Mouse (Mus musculus) ES-E14 (cell line): ENCODE measurements at regions not wholly inside any gene's neighbourhood (a gene's known extent, or its start where the extent isn't known, plus 50 kb on each side); places are given as distances from the start of the nearest gene placed in this dataset.

ENCODE experiments used
- DNase-seq: peaks from one replicate; pipeline ENCODE4 v3.0.0-alpha.2; 2013; ENCODE audit warnings: low read depth, low spot score
- H3K27ac ChIP-seq: 2 replicates; pipeline ENCODE4 v1.5.1; 2012; ENCODE audit warnings: low read depth, mild to moderate bottlenecking, low read length, moderate library complexity, mixed read lengths; ENCODE audit not compliant: poor library complexity, insufficient read depth, severe bottlenecking
- H3K36me3 ChIP-seq: 2 replicates; pipeline ENCODE4 v1.6.1; 2012; ENCODE audit warnings: mild to moderate bottlenecking, low read length, moderate library complexity, mixed read lengths; ENCODE audit not compliant: control insufficient read depth, poor library complexity, insufficient read depth, severe bottlenecking
- H3K4me1 ChIP-seq, 2 experiments: fragments of 150-350 bp in 1 of 2; sonication (generic) in 1 of 2; 2 replicates each; pipeline ENCODE4 v1.6.1; 2012; ENCODE audit warnings: low read length in 2 of 2, mild to moderate bottlenecking in 1 of 2, mixed read lengths in 1 of 2; ENCODE audit not compliant: control insufficient read depth in 2 of 2, insufficient read depth in 2 of 2, poor library complexity in 1 of 2
- H3K4me3 ChIP-seq, 2 experiments: fragments of 150-350 bp in 1 of 2; sonication (generic) in 1 of 2; 2 replicates each; pipeline ENCODE4 v1.5.1; 2012; ENCODE audit warnings: low read length in 2 of 2, low read depth in 1 of 2, mild to moderate bottlenecking in 1 of 2, mixed read lengths in 1 of 2; ENCODE audit not compliant: insufficient read depth in 1 of 2, poor library complexity in 1 of 2, severe bottlenecking in 1 of 2
- H3K9ac ChIP-seq: 2 replicates; pipeline ENCODE4 v1.6.1; 2012; ENCODE audit warnings: low read depth, mild to moderate bottlenecking, low read length, mixed read lengths; ENCODE audit not compliant: poor library complexity, insufficient read depth, severe bottlenecking
- H3K9me3 ChIP-seq: fragments of 150-350 bp; sonication (generic); 2 replicates; pipeline ENCODE4 v1.6.1; 2012; ENCODE audit warnings: low read depth, mild to moderate bottlenecking, low read length; ENCODE audit not compliant: control insufficient read depth, insufficient read depth
- CHD2 ChIP-seq: IDR thresholded peaks from 2 replicates; pipeline ENCODE4 v1.6.1; 2014; ENCODE audit warnings: mild to moderate bottlenecking, low read depth, low read length, inconsistent platforms
- HCFC1 ChIP-seq: IDR thresholded peaks from 2 replicates; pipeline ENCODE4 v1.6.1; 2012; ENCODE audit warnings: low read length, inconsistent platforms, borderline replicate concordance; ENCODE audit not compliant: insufficient read depth
- MAFK ChIP-seq: IDR thresholded peaks from 2 replicates; pipeline ENCODE4 v1.6.1; 2014; ENCODE audit warnings: mild to moderate bottlenecking, low read depth, low read length, inconsistent platforms; ENCODE audit not compliant: insufficient read depth
- ZC3H11A ChIP-seq: IDR thresholded peaks from 2 replicates; pipeline ENCODE4 v1.6.1; 2012; ENCODE audit warnings: low read depth, mild to moderate bottlenecking, inconsistent platforms, low read length, borderline replicate concordance
- ZNF384 ChIP-seq: IDR thresholded peaks from 2 replicates; pipeline ENCODE4 v1.6.1; 2012; ENCODE audit warnings: low read depth, low read length, inconsistent platforms
- in situ Hi-C, 2 experiments: fragments of 600-800 bp; cut with MboI; formaldehyde crosslinking; loops; one replicate each; pipeline ENCODE4 v1.15.1; 2025; ENCODE audit warnings: low sequenced_read_pairs in 2 of 2, inconsistent platforms in 1 of 2; ENCODE audit not compliant: unreplicated experiment in 2 of 2

DNA sequence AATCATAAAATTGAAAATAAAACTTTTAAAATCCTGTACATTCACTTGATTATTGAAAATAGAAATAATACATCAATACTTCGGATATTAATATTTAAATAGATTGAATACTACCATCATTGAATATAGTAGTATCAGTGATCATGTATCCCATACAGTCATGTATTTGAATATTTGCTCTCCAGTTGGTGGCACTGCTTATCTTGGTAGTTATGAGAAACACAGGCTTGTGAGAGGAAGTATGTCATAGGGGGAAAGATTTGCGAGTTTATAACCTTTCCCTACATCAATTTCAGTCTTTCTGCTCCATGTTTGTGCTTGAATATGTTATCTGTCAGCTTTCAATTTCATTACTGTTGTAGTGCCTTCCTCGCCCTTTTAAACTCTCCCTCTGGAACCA is 828.6 kb downstream of the Stpg2 start:
- H3K4me3 ChIP-seq, result no peak overlapping the region
- TF ChIP-seq ZNF384, result no peak
- no peak for TF ChIP-seq MAFK
- TF ChIP-seq CHD2, result no peak
- no peak for TF ChIP-seq ZC3H11A
- TF ChIP-seq HCFC1, result no peak
- no peak overlapping the region for H3K9ac ChIP-seq
- no peaks in the 10 kb centered on the region for H3K36me3 ChIP-seq
- H3K9me3 ChIP-seq, result no peaks in the 10 kb centered on the region
- H3K27ac ChIP-seq, result no peak overlapping the region
- DNase-seq, result no peak
- no peaks in the 10 kb centered on the region for H3K4me1 ChIP-seq
- in situ Hi-C loops, result no loop called here

DNA sequence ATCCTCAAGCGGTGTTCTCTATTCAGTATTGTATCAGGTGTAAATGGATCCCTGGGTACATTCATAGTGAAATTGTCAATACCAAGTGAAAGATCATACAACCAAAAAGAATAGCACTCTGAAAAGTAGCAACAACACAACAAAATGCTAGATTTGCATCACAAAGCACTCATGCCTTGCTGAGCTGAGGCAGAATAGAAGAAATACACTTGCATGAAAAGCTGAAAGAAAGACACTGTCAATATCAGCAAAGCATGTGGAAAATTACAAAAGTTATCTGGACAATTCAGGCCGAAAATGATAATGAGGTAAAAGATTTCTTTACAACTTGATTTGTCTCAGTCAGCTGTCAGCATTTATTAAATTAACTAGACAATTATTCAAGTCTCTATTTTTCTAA is 829.6 kb downstream of the Stpg2 start:
- Histone ChIP-seq H3K9me3 (no peaks in the 10 kb centered on the region), H3K9ac (no peak overlapping the region), H3K4me1 (no peaks in the 10 kb centered on the region), H3K36me3 (no peaks in the 10 kb centered on the region), H3K27ac (no peak overlapping the region), H3K4me3 (no peak overlapping the region)
- TF ChIP-seq MAFK (no peak), ZC3H11A (no peak), HCFC1 (no peak), CHD2 (no peak), ZNF384 (no peak)
- DNase-seq, result no peak
- in situ Hi-C loops, result no loop called here

DNA sequence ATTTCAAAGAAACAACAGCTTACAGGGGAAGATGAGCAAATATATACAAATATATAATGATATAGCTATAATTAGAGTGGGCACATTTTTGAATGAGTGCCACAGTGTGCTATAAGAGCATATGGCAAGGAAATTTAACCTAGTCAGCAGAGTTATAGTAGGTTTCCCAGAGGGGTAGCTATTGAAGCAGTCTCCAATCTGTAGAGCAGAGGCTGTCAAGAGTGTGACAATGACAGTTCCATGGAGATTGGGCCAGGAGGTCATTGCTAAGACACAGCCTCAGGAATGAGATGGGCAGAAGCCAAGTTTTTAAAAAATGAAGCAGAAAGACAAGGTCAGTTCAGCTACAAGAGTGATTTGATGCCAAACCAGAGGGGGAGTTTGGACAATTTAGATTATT is 839.4 kb downstream of the Stpg2 start:
- H3K4me3 ChIP-seq, result no peak overlapping the region
- TF ChIP-seq HCFC1 (no peak), ZNF384 (no peak), CHD2 (no peak), MAFK (no peak), ZC3H11A (no peak)
- no peak for DNase-seq
- H3K36me3 ChIP-seq, result no peaks in the 10 kb centered on the region
- no peak overlapping the region for H3K9ac ChIP-seq
- in situ Hi-C loops, result no loop called here
- H3K27ac ChIP-seq, result no peak overlapping the region
- H3K4me1 ChIP-seq, result no peaks in the 10 kb centered on the region
- H3K9me3 ChIP-seq, result no peaks in the 10 kb centered on the region

- in situ Hi-C loops, result no loop called here
- no peaks in the 10 kb centered on the region for H3K9me3 ChIP-seq
- no peak for DNase-seq
- TF ChIP-seq CHD2 (no peak), HCFC1 (no peak), ZNF384 (no peak), MAFK (no peak), ZC3H11A (no peak)
- no peaks in the 10 kb centered on the region for H3K36me3 ChIP-seq
- no peak overlapping the region for H3K4me3 ChIP-seq
- no peak overlapping the region for H3K27ac ChIP-seq
- H3K9ac ChIP-seq, result no peak overlapping the region
- H3K4me1 ChIP-seq, result no peaks in the 10 kb centered on the region
Measured at GRCm38 (mm10) chr3:140054634-140055033, 849.1 kb downstream of the Stpg2 start.
